Mouse (Mus musculus) left cerebral cortex, postnatal 25 days (tissue): ENCODE results near the gene Pcgf5. TPM values are rescaled to one million over a fixed set of nuclear protein-coding genes. Genes with fewer than 3 reads are reported as not detected.
A peak's percentile ranks its signal among the peaks of the same experiment; 100 is the strongest.
"Not testable (repeated sequence)": the region's sequence is repeated elsewhere in the genome, so short reads cannot be mapped to it uniquely, and the experiment has no call there.

Experiments
- DNase-seq, 2 experiments: peaks; one replicate each; pipeline ENCODE4 v3.0.0; 2022; ENCODE audit warnings: low spot score in 2 of 2, mixed read lengths in 1 of 2
- intact Hi-C: fragments of 180-260 bp; cut with DNase I; formaldehyde crosslinking; loops from one replicate; pipeline ENCODE4 v1.15.1; 2025
- total RNA-seq, 2 experiments: library from RNA; stranded (reverse); gene quantifications; 2 replicates each; pipeline ENCODE4 v1.2.3; 2021

The Pcgf5 gene
- total RNA-seq, 2 experiments from 2014 or later = 19.5 to 20.1 TPM

GRCm38 (mm10) chr19:36382901-36383300, 34.8 kb downstream of the Pcgf5 start:
- DNase-seq = no peak
- intact Hi-C loops = no loop called here

DNA sequence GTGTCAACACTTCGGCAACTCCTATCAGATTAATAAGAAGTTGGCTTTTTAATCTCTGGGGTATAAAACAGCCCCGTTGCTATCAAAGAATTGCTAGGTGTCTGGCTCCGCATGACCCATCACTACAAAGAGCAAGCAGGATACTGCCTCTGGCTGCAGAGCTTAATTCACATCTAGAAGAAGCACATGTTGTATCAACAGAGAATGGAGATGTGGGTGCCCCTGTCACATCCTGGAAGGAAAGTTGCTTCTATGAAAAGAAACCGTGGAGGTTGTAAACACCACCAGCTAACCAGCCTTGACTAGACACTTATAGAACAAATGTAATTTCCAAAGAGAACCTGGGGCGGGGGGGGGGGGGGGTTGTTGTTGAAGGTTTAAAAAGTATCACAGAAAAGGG, 35.9 kb downstream of the Pcgf5 start:
- intact Hi-C loops = no loop called here
- DNase-seq = peak in 1 of 2 experiments; percentile 11

DNA sequence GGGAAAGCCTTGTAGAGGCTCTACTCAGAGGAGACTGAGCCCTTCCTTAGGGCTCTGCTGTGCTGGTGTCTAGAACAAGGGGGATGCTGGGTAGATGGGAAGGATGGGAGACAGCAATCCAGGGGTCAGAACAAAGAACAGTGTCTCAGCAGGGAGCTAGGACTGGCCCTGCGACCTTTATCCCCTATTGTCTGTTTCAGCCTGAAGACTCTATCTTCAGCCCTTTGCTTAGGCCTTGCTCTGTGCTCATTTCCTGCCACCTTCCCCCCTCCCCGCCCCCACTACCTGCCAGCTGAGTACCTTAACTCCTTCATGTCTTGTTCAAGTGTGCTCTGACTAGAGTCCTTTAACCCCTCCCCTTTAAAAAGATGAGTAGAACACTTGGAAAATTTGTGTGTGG, 36.3 kb downstream of the Pcgf5 start:
- DNase-seq = no peak
- intact Hi-C loops = no loop called here

DNA sequence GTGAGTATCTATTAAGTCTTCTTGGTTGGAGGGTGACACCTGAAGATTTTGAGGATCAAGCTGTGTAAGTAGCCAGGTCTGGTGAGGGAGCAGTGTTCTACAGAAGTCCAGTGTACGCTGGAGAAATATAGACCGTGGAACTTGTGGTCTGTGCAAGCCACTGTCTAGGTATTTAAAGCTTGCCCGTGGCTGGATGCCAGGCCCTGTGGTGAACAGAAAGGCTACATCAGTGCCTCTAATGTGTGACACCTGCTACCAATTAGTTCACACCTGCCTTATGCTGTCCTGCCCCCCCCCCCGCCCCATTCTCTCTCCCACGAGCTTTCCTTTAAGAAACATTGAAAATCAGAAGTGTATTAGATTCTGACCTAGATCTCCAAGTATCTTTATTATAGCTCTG, 40.4 kb downstream of the Pcgf5 start:
- intact Hi-C loops = no loop called here
- no peak for DNase-seq

- DNase-seq = no peak
- intact Hi-C loops = no loop called here
Observed at GRCm38 (mm10) chr19:36390714-36391113, 42.6 kb downstream of the Pcgf5 start.

DNA sequence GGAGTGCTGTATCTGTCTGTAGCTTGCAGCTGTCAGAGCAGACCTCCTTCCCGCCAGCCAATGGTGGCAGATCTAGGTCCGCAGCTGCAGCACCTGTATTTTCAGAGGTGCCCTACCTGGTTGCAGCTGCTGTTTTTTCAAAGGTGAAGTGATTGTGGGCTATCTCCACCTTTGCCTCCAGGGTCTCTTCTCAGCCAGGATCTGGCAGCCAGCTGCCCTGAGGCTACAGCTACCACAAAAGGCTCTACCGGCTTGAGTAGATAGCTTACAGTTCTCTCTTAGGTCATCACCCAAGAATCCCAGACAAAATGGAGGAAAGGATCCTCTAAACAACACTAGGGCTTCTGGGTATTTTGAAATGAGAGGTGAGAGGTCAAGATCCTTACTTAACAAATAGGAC, 50.4 kb downstream of the Pcgf5 start:
- no peak for DNase-seq
- intact Hi-C loops = no loop called here

DNA sequence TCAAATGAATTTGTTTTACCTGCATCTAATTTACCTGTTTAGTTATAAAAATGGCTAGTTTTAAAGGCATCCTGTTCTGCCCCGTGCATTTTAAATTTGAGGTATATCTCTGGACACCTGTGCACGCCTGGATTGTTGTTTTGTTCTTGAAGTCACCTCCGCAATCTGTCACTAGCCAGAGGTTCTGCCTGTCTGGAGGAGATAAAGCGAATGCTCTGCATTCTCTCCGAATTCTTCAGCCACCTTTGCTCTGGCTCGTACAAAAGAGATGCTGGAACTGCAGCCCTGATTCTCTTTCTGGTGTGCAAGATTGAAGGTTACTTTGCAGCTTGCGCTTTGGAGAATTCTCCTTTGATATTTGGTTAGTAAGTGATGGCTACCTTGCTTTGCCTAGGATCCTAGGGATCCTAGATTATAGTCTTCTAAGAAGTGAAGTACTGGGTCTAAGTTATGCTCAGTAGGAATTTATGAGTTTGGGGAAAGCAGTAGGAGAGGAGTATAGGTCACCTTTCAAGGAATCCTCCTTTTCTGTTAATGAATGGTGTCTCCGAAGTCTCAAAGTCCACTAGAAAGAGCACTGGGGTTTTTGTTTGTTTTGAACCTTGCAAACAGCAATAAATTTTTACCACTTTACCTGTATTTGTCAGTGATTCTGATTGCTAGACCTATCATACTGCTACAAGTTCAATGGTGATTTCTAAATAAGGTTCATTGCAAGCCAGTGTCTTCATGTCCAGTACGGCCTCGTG, 60.4 kb downstream of the Pcgf5 start:
- intact Hi-C loops = loop anchor here (5.0 kb wide), 1 partner anchor 61 kb away; the partner anchor contains the start of gene Pcgf5
- no peak for DNase-seq

- DNase-seq = peak; percentile 85 to 86
- intact Hi-C loops = loop anchor here (5.0 kb wide), 1 partner anchor 62 kb away; the partner anchor contains the start of gene Pcgf5
Observed at GRCm38 (mm10) chr19:36409280-36409860, 61.3 kb downstream of the Pcgf5 start.

- intact Hi-C loops = loop anchor here (5.0 kb wide), 1 partner anchor 63 kb away; the partner anchor contains the start of gene Pcgf5
- peak; percentile 9 to 21 for DNase-seq
Observed at GRCm38 (mm10) chr19:36409861-36410392, 61.8 kb downstream of the Pcgf5 start.

- intact Hi-C loops = no loop called here
- no peak for DNase-seq
Observed at GRCm38 (mm10) chr19:36419885-36420284, 71.8 kb downstream of the Pcgf5 start.

- intact Hi-C loops = no loop called here
- DNase-seq = no peak
Observed at GRCm38 (mm10) chr19:36427195-36427876, 79.2 kb downstream of the Pcgf5 start.

GRCm38 (mm10) chr19:36428116-36428515, 80.0 kb downstream of the Pcgf5 start:
- intact Hi-C loops = no loop called here
- DNase-seq = peak in 1 of 2 experiments; percentile 57

GRCm38 (mm10) chr19:36429354-36429753, 81.2 kb downstream of the Pcgf5 start:
- intact Hi-C loops = no loop called here
- no peak for DNase-seq

GRCm38 (mm10) chr19:36433161-36433560, 85.1 kb downstream of the Pcgf5 start:
- intact Hi-C loops = no loop called here
- no peak for DNase-seq

- peak; percentile 47 to 55 for DNase-seq
Observed at GRCm38 (mm10) chr19:36439894-36440714, 92.0 kb downstream of the Pcgf5 start.

DNA sequence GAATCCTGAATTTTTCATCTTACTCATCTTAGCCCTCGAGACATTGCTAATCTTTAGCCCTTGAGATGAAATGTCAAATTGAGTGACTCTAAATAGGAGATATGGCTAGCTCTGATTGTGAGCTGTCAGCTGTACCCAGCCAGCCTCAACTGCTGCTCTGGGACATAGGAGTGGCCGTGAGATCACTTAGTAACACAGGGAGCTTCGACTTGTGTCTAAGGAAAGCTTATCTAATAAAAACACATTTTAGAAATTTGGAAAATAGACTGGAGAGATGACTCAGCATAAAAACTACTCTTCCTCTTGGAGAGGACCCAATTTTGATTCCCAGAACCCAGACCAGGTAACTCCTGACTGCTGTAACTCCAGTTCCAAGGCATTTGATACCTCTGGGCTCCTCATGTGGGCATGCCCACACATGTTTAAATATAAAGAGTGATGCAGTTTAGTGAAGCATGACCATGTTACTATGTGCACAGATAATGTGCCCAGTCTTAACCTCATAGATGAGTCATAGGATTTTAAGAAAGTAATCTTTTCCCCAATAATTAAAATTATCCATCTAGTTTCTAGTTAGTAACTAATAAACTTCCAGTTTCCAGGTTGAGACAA, 103.0 kb downstream of the Pcgf5 start:
- intact Hi-C loops = no loop called here
- no peak for DNase-seq

More at GRCm38 (mm10) chr19:36439894-36440714, 92.0 kb downstream of the Pcgf5 start:
- intact Hi-C loops = loop anchor here (1.0 to 5.0 kb wide), 3 partner anchors 257 to 348 kb away; no protein-coding TSS in a partner anchor

DNA sequence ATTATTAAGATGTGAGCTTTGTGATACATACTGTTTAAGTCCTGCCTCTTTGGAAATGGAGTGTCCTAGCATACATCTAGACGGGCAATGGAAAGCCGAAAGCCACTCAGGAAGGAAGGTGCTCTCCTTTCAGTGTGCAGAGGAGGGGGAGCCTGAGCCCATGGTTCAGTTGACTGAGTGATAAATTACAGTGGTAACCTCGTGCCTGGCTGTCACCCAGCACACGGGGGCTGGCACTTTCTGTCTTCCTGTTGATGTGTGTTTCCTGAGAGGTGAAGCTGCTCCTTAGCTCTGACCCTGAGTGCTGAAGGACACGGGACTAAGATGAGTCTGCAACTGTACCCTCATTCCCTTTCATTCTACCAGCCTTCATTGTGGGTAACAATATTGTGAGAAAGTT, 103.6 kb downstream of the Pcgf5 start:
- no peak for DNase-seq
- intact Hi-C loops = no loop called here

DNA sequence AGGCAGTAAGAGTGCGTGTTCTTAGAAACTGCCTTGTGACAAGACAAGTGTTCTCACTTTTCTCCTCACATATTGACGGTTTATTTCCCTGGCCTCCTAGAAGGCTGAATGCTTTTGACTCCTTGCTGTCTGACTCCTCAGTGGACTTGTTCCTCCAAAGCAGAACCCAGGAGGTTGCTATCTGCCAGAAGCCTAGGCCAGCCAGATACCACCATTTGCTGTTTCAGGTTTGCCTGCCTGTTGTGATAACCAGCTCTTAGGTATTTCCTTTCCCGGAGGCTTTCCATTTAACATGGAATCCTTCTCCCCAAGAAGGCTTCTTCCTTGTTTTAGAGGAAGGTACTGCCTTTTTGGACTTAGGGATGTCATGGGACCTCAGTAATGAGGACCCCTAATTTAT, 104.1 kb downstream of the Pcgf5 start:
- intact Hi-C loops, DNase-seq: not testable (repeated sequence)

GRCm38 (mm10) chr19:36453451-36453850, 105.3 kb downstream of the Pcgf5 start:
- intact Hi-C loops = no loop called here
- DNase-seq = no peak
